Mouse (Mus musculus): ENCODE data around the gene Rhox2b. TPM values are rescaled to one million over a fixed set of nuclear protein-coding genes. Genes with fewer than 3 reads are reported as not detected.
"Not testable (repeated sequence)": the region's sequence is repeated elsewhere in the genome, so short reads cannot be mapped to it uniquely, and the experiment has no call there.

Rhox2b gene
- total RNA-seq (2021), result not detected
- long read RNA-seq, experiment 1, result 0 reads
- long read RNA-seq, experiment 2, result 0 reads

DNA sequence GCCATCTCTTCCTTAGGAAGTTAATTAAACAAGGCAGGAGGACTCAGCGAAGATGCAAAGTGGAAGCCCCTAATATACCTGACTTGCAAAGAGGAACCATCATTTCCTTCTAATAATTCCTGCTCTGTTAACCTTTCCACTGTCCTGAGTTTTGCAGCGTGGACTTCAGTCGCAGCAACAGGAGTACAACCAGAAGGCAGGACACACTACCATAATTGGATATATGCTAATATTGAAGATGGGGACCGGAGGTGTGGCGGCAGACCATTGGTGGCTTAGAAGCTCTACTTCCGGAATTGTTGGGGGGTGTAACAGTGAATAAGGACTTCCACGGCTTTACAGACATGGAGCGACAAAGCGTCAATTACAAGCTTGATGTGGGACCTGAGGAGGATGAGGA lies at the start of gene Rhox2b:
Rhox2b (plus strand) TSS at position 301 of the 400 bp plus-strand sequence.
- DNase-seq (ENCODE audit: low spot score in 2 of 2), result not testable (repeated sequence)

GRCm38 (mm10) chrX:37379728-37380127 lies 32.1 kb upstream of the Rhox2b start, which contains the start of gene Rhox3a2:
Rhox3a2 (plus strand) TSS chrX:37380028.
- not testable (repeated sequence) for DNase-seq (ENCODE audit: low spot score in 2 of 2)

- not testable (repeated sequence) for DNase-seq (ENCODE audit: low spot score in 2 of 2)
Observed at GRCm38 (mm10) chrX:37390548-37390947, 21.3 kb upstream of the Rhox2b start, which contains the start of gene Rhox4a2. Rhox4a2 (plus strand) TSS chrX:37390848.

- DNase-seq (ENCODE audit: low spot score in 2 of 2), result not testable (repeated sequence)
Observed at GRCm38 (mm10) chrX:37432194-37432593, 20.3 kb downstream of the Rhox2b start, which contains the start of gene Rhox4b. Rhox4b (plus strand) TSS chrX:37432494.

DNA sequence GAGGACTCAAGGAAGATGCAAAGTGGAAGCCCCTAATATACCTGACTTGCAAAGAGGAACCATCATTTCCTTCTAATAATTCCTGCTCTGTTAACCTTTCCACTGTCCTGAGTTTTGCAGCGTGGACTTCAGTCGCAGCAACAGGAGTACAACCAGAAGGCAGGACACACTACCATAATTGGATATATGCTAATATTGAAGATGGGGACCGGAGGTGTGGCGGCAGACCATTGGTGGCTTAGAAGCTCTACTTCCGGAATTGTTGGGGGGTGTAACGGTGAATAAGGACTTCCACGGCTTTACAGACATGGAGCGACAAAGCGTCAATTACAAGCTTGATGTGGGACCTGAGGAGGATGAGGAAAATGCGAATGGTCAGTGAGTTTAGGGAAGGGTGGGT lies 41.5 kb downstream of the Rhox2b start, which contains the start of gene Rhox2c:
Rhox2c (plus strand) TSS at position 301 of the 400 bp plus-strand sequence.
- DNase-seq (ENCODE audit: low spot score in 2 of 2), result not testable (repeated sequence)

DNA sequence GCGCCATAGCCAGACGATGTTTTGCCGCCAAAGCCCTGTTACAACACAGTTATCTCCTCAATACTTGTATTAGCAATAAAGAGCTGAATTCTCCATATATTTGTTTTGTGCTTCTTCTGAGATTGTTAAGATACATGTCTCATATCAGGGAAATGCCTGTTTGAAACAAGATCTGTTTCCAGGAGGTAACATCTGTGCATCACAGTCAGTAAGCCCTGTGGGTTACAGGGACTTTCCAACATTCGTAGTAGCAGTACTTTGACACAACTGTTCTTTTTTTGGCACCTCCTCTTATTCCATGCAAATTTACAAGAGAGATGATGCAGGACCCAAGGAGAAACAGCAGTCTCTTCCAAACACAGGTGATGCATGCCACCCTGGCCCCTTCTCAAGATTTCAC lies 46.4 kb downstream of the Rhox2b start, which contains the start of gene Rhox3c:
Rhox3c (plus strand) TSS at position 301 of the 400 bp plus-strand sequence.
- DNase-seq (ENCODE audit: low spot score in 2 of 2), result not testable (repeated sequence)

Other genes with a start within 250 kb of the Rhox2b start
- not detected for gene Akap14, start 243.2 kb upstream of the Rhox2b start, total RNA-seq (2021)
- gene Ndufa1, start 220.9 kb upstream of the Rhox2b start, total RNA-seq (2021), result 100 to 1,000 TPM; 215 to 220 TPM
- gene Rnf113a1, start 220.8 kb upstream of the Rhox2b start, total RNA-seq (2021), result 1 to 10 TPM; 4.9 to 5.7 TPM
- not detected for gene Gm9, start 201.0 kb upstream of the Rhox2b start, total RNA-seq (2021)
- gene Rhox1, start 189.8 kb upstream of the Rhox2b start, total RNA-seq (2021), result not detected
- not detected for gene Rhox2a, start 167.1 kb upstream of the Rhox2b start, total RNA-seq (2021)
- gene Rhox3a, start 162.1 kb upstream of the Rhox2b start, total RNA-seq (2021), result not detected
- not detected for gene Rhox4a, start 146.7 kb upstream of the Rhox2b start, total RNA-seq (2021)
- gene Rhox3a2, start 32.0 kb upstream of the Rhox2b start, total RNA-seq (2021), result not detected
- not detected for gene Rhox4a2, start 21.2 kb upstream of the Rhox2b start, total RNA-seq (2021)
- not detected for gene Rhox4b, start 20.4 kb downstream of the Rhox2b start, total RNA-seq (2021)
- not detected for gene Rhox2c, start 41.6 kb downstream of the Rhox2b start, total RNA-seq (2021)
- not detected for gene Rhox3c, start 46.5 kb downstream of the Rhox2b start, total RNA-seq (2021)
- gene Rhox4c, start 68.3 kb downstream of the Rhox2b start, total RNA-seq (2021), result not detected
- not detected for gene Rhox2d, start 81.4 kb downstream of the Rhox2b start, total RNA-seq (2021)
- gene Rhox4d, start 102.3 kb downstream of the Rhox2b start, total RNA-seq (2021), result not detected
- gene Rhox2e, start 118.4 kb downstream of the Rhox2b start, total RNA-seq (2021), result not detected
- gene Rhox3e, start 130.0 kb downstream of the Rhox2b start, total RNA-seq (2021), result not detected
- gene Rhox4e, start 145.3 kb downstream of the Rhox2b start, total RNA-seq (2021), result not detected
- gene Rhox2f, start 159.3 kb downstream of the Rhox2b start, total RNA-seq (2021), result not detected
- not detected for gene Rhox3f, start 168.9 kb downstream of the Rhox2b start, total RNA-seq (2021)
- gene Rhox4f, start 195.6 kb downstream of the Rhox2b start, total RNA-seq (2021), result not detected
- gene Rhox3g, start 216.5 kb downstream of the Rhox2b start, total RNA-seq (2021), result not detected
- not detected for gene Rhox2g, start 231.4 kb downstream of the Rhox2b start, total RNA-seq (2021)
- gene Rhox4g, start 239.3 kb downstream of the Rhox2b start, total RNA-seq (2021), result not detected